Mouse (Mus musculus): ENCODE results near the gene Olfr1274-ps. TPM values are rescaled to one million over a fixed set of nuclear protein-coding genes. Genes with fewer than 3 reads are reported as not detected.

Olfr1274-ps gene
- not detected for polyA plus RNA-seq (2014; fragmentation: Illumina TruSeq; extraction: RNeasy Lipid Tissue Mini Kit (QIAGEN cat#74804); ENCODE audit: low read depth, low replicate concordance)

GRCm38 (mm10) chr2:90398633-90399107 is at the start of gene Olfr1274-ps:
Olfr1274-ps (plus strand) TSS chr2:90398683.

Other genes with a start within 250 kb of the Olfr1274-ps start
- gene Olfr1270, start 245.6 kb upstream of the Olfr1274-ps start, polyA plus RNA-seq (2014; fragmentation: Illumina TruSeq; extraction: RNeasy Lipid Tissue Mini Kit (QIAGEN cat#74804); ENCODE audit: low read depth, low replicate concordance): not detected
- not detected for gene Olfr1506, start 174.2 kb upstream of the Olfr1274-ps start, polyA plus RNA-seq (2014; fragmentation: Illumina TruSeq; extraction: RNeasy Lipid Tissue Mini Kit (QIAGEN cat#74804); ENCODE audit: low read depth, low replicate concordance)
- gene Olfr142, start 141.1 kb upstream of the Olfr1274-ps start, polyA plus RNA-seq (2014; fragmentation: Illumina TruSeq; extraction: RNeasy Lipid Tissue Mini Kit (QIAGEN cat#74804); ENCODE audit: low read depth, low replicate concordance): not detected
- gene Olfr1271, start 127.7 kb upstream of the Olfr1274-ps start, polyA plus RNA-seq (2014; fragmentation: Illumina TruSeq; extraction: RNeasy Lipid Tissue Mini Kit (QIAGEN cat#74804); ENCODE audit: low read depth, low replicate concordance): not detected
- gene Olfr1272, start 105.8 kb upstream of the Olfr1274-ps start, polyA plus RNA-seq (2014; fragmentation: Illumina TruSeq; extraction: RNeasy Lipid Tissue Mini Kit (QIAGEN cat#74804); ENCODE audit: low read depth, low replicate concordance): not detected
- not detected for gene Gm13769, start 76.5 kb upstream of the Olfr1274-ps start, polyA plus RNA-seq (2014; fragmentation: Illumina TruSeq; extraction: RNeasy Lipid Tissue Mini Kit (QIAGEN cat#74804); ENCODE audit: low read depth, low replicate concordance)
- 59.7 TPM for gene Ptprj, start 182.0 kb downstream of the Olfr1274-ps start, polyA plus RNA-seq (2014; fragmentation: Illumina TruSeq; extraction: RNeasy Lipid Tissue Mini Kit (QIAGEN cat#74804); ENCODE audit: low read depth, low replicate concordance)